Mouse (Mus musculus): ENCODE results near the gene Olfr875. TPM values are rescaled to one million over a fixed set of nuclear protein-coding genes. Genes with fewer than 3 reads are reported as not detected.

The Olfr875 gene
- polyA plus RNA-seq, 1 experiment from 2014 or later: not detected

Other genes with a start within 250 kb of the Olfr875 start
- gene Esam, start 243.8 kb upstream of the Olfr875 start, polyA plus RNA-seq (2014; fragmentation: Nextera tagmentation; extraction: Ambion mirVana): 25.1 and 29.6 TPM in 2 replicates
- 0.44 TPM in 1 of 2 replicates, not detected in the other for gene Vsig2, start 232.6 kb upstream of the Olfr875 start, polyA plus RNA-seq (2014; fragmentation: Nextera tagmentation; extraction: Ambion mirVana)
- 2.5 and 2.9 TPM in 2 replicates for gene Nrgn, start 219.0 kb upstream of the Olfr875 start, polyA plus RNA-seq (2014; fragmentation: Nextera tagmentation; extraction: Ambion mirVana)
- gene Siae, start 216.2 kb upstream of the Olfr875 start, polyA plus RNA-seq (2014; fragmentation: Nextera tagmentation; extraction: Ambion mirVana): 7.7 and 8.5 TPM in 2 replicates
- gene Spa17, start 158.1 kb upstream of the Olfr875 start, polyA plus RNA-seq (2014; fragmentation: Nextera tagmentation; extraction: Ambion mirVana): 13.6 and 14.6 TPM in 2 replicates
- gene Tbrg1, start 114.5 kb upstream of the Olfr875 start, polyA plus RNA-seq (2014; fragmentation: Nextera tagmentation; extraction: Ambion mirVana): 143 and 146 TPM in 2 replicates
- 0.08 and 0.10 TPM in 2 replicates for gene Panx3, start 102.6 kb upstream of the Olfr875 start, polyA plus RNA-seq (2014; fragmentation: Nextera tagmentation; extraction: Ambion mirVana)
- not detected in 2 replicates for gene Olfr160, start 55.6 kb upstream of the Olfr875 start, polyA plus RNA-seq (2014; fragmentation: Nextera tagmentation; extraction: Ambion mirVana)
- gene Olfr874, start 26.8 kb upstream of the Olfr875 start, polyA plus RNA-seq (2014; fragmentation: Nextera tagmentation; extraction: Ambion mirVana): not detected in 2 replicates
- not detected in 2 replicates for gene Olfr876, start 31.2 kb downstream of the Olfr875 start, polyA plus RNA-seq (2014; fragmentation: Nextera tagmentation; extraction: Ambion mirVana)
- not detected in 2 replicates for gene Olfr877, start 82.4 kb downstream of the Olfr875 start, polyA plus RNA-seq (2014; fragmentation: Nextera tagmentation; extraction: Ambion mirVana)
- not detected in 2 replicates for gene Olfr145, start 124.9 kb downstream of the Olfr875 start, polyA plus RNA-seq (2014; fragmentation: Nextera tagmentation; extraction: Ambion mirVana)
- not detected in 2 replicates for gene Olfr878, start 146.0 kb downstream of the Olfr875 start, polyA plus RNA-seq (2014; fragmentation: Nextera tagmentation; extraction: Ambion mirVana)
- gene Olfr881, start 220.0 kb downstream of the Olfr875 start, polyA plus RNA-seq (2014; fragmentation: Nextera tagmentation; extraction: Ambion mirVana): not detected in 2 replicates